Mouse (Mus musculus) neural tube, embryonic 12.5 days (tissue): ENCODE measurements at regions not wholly inside any gene's neighbourhood (a gene's known extent, or its start where the extent isn't known, plus 50 kb on each side); places are given as distances from the start of the nearest gene placed in this dataset.

Source experiments
- ATAC-seq: fragments of 200-750 bp; cut with Nextera tagmentation; 2 replicates; pipeline ENCODE4 v1.8.0; 2017; ENCODE audit warnings: low read depth, mild to moderate bottlenecking, moderate TSS enrichment, moderate library complexity; ENCODE audit not compliant: low FRiP score
- H3K27ac ChIP-seq: fragments of 300-500 bp; sonication (generic); 2 replicates; pipeline ENCODE4 v1.5.1; 2016
- H3K27me3 ChIP-seq: fragments of 300-500 bp; sonication (generic); replicated peaks from 2 replicates; pipeline ENCODE4 v1.6.1; 2016; ENCODE audit warnings: mild to moderate bottlenecking
- H3K36me3 ChIP-seq: fragments of 300-500 bp; sonication (generic); 2 replicates; pipeline ENCODE4 v1.6.1; 2016; ENCODE audit warnings: mild to moderate bottlenecking
- H3K4me1 ChIP-seq: fragments of 300-500 bp; sonication (generic); 2 replicates; pipeline ENCODE4 v1.6.1; 2016
- H3K4me2 ChIP-seq: fragments of 300-500 bp; sonication (generic); replicated peaks from 2 replicates; pipeline ENCODE4 v1.6.1; 2016; ENCODE audit warnings: mild to moderate bottlenecking
- H3K4me3 ChIP-seq: fragments of 300-500 bp; sonication (generic); 2 replicates; pipeline ENCODE4 v1.5.1; 2016
- H3K9ac ChIP-seq: fragments of 300-500 bp; sonication (generic); 2 replicates; pipeline ENCODE4 v1.6.1; 2016; ENCODE audit warnings: mild to moderate bottlenecking
- H3K9me3 ChIP-seq: fragments of 300-500 bp; sonication (generic); 2 replicates; pipeline ENCODE4 v1.6.1; 2016; ENCODE audit warnings: mild to moderate bottlenecking
- WGBS: fragments of 180-500 bp; shearing (Covaris S2); methylation state at CpG from one replicate; pipeline ENCODE4 v1.1.7; 2016; 5-methylcytosine and 5-hydroxymethylcytosine counted together

GRCm38 (mm10) chr5:112081006-112081405, 171.3 kb downstream of the Cryba4 start:
- WGBS: 78% methylated on average over 6 of the region's 6 CpGs
- 0 out of 2 replicates have a peak, but pooled peaks cover 4% of the 10 kb centered on the region for H3K9me3 ChIP-seq

GRCm38 (mm10) chr5:112091867-112092535, 160.3 kb downstream of the Cryba4 start:
- Histone ChIP-seq H3K27ac (no peak overlapping the region), H3K4me2 (no peak overlapping the region), H3K4me1 (no peaks in the 10 kb centered on the region), H3K9ac (no peak overlapping the region), H3K9me3 (no peaks in the 10 kb centered on the region), H3K27me3 (no peaks in the 10 kb centered on the region), H3K36me3 (no peaks in the 10 kb centered on the region), H3K4me3 (no peak overlapping the region)
- ATAC-seq: no peak
- 85% methylated on average over 7 of the region's 7 CpGs for WGBS

More at GRCm38 (mm10) chr5:112081006-112081405, 171.3 kb downstream of the Cryba4 start:
- Histone ChIP-seq H3K9ac (no peak overlapping the region), H3K4me1 (peaks cover 10% of the 10 kb centered on the region), H3K36me3 (no peaks in the 10 kb centered on the region), H3K4me2 (no peak overlapping the region), H3K27me3 (no peaks in the 10 kb centered on the region), H3K27ac (no peak overlapping the region), H3K4me3 (no peak overlapping the region)
- no peak for ATAC-seq

GRCm38 (mm10) chr5:112093905-112094571, 158.3 kb downstream of the Cryba4 start:
- 82% methylated on average over 17 of the region's 17 CpGs for WGBS
- Histone ChIP-seq H3K9ac (no peak overlapping the region), H3K4me3 (no peak overlapping the region), H3K4me1 (peaks cover 8% of the 10 kb centered on the region), H3K27me3 (no peaks in the 10 kb centered on the region), H3K36me3 (no peaks in the 10 kb centered on the region), H3K4me2 (no peak overlapping the region), H3K27ac (no peak overlapping the region), H3K9me3 (no peaks in the 10 kb centered on the region)
- no peak for ATAC-seq

- WGBS: 38% methylated on average over 22 of the region's 22 CpGs
- Histone ChIP-seq H3K4me2 (peak overlapping the region; percentile 42), H3K27ac (no peak overlapping the region), H3K4me1 (peaks cover 11% of the 10 kb centered on the region), H3K36me3 (no peaks in the 10 kb centered on the region), H3K27me3 (no peaks in the 10 kb centered on the region), H3K9me3 (no peaks in the 10 kb centered on the region), H3K9ac (0 out of 2 replicates have a peak overlapping the region, but pooled peaks have one; percentile 13), H3K4me3 (no peak overlapping the region)
- no peak; the same call in 1 of the 2 replicates for ATAC-seq
Measured at GRCm38 (mm10) chr5:112098469-112099085, 153.7 kb downstream of the Cryba4 start.

- ATAC-seq: no peak
- Histone ChIP-seq H3K27ac (no peak overlapping the region), H3K36me3 (no peaks in the 10 kb centered on the region), H3K4me3 (no peak overlapping the region), H3K4me2 (no peak overlapping the region), H3K9me3 (no peaks in the 10 kb centered on the region), H3K9ac (no peak overlapping the region), H3K4me1 (peaks cover 11% of the 10 kb centered on the region), H3K27me3 (no peaks in the 10 kb centered on the region)
- 79% methylated on average over 17 of the region's 17 CpGs for WGBS
Measured at GRCm38 (mm10) chr5:112101739-112102590, 150.4 kb downstream of the Cryba4 start.

GRCm38 (mm10) chr5:112110306-112110969, 141.9 kb downstream of the Cryba4 start:
- H3K27me3 ChIP-seq: no peaks in the 10 kb centered on the region
- no peak overlapping the region for H3K9ac ChIP-seq
- H3K27ac ChIP-seq: no peak overlapping the region
- no peaks in the 10 kb centered on the region for H3K36me3 ChIP-seq
- no peak for ATAC-seq
- WGBS: 53% methylated on average over 22 of the region's 22 CpGs
- no peak overlapping the region for H3K4me2 ChIP-seq
- H3K4me3 ChIP-seq: no peak overlapping the region
- H3K9me3 ChIP-seq: no peaks in the 10 kb centered on the region
- H3K4me1 ChIP-seq: 0 out of 2 replicates have a peak, but pooled peaks cover 7% of the 10 kb centered on the region

- Histone ChIP-seq H3K9ac (no peak overlapping the region), H3K4me1 (peaks cover 25% of the 10 kb centered on the region), H3K27ac (no peak overlapping the region), H3K4me3 (no peak overlapping the region), H3K9me3 (no peaks in the 10 kb centered on the region), H3K27me3 (peaks cover 6% of the 10 kb centered on the region; the same call in 1 of the 2 replicates), H3K36me3 (no peaks in the 10 kb centered on the region), H3K4me2 (no peak overlapping the region)
- 67% methylated on average over 6 of the region's 6 CpGs for WGBS
- no peak for ATAC-seq
Measured at GRCm38 (mm10) chr5:112120766-112121165, 131.6 kb downstream of the Cryba4 start.

GRCm38 (mm10) chr5:112121554-112121953, 130.8 kb downstream of the Cryba4 start:
- peak; percentile 57; the same call in 1 of the 2 replicates for ATAC-seq
- no peak overlapping the region for H3K4me2 ChIP-seq

GRCm38 (mm10) chr5:112122581-112122980, 129.7 kb downstream of the Cryba4 start:
- Histone ChIP-seq H3K4me1 (peaks cover 22% of the 10 kb centered on the region), H3K9me3 (no peaks in the 10 kb centered on the region), H3K9ac (no peak overlapping the region), H3K4me2 (no peak overlapping the region), H3K4me3 (no peak overlapping the region), H3K36me3 (no peaks in the 10 kb centered on the region), H3K27ac (no peak overlapping the region), H3K27me3 (peaks cover 6% of the 10 kb centered on the region; the same call in 1 of the 2 replicates)
- no peak for ATAC-seq
- WGBS: 13% methylated on average over 5 of the region's 5 CpGs

More at GRCm38 (mm10) chr5:112121554-112121953, 130.8 kb downstream of the Cryba4 start:
- no peaks in the 10 kb centered on the region for H3K36me3 ChIP-seq
- no peaks in the 10 kb centered on the region for H3K9me3 ChIP-seq
- H3K9ac ChIP-seq: no peak overlapping the region
- WGBS: 73% methylated on average over 9 of the region's 9 CpGs
- H3K4me1 ChIP-seq: peaks cover 25% of the 10 kb centered on the region
- H3K4me3 ChIP-seq: no peak overlapping the region
- H3K27ac ChIP-seq: no peak overlapping the region
- H3K27me3 ChIP-seq: peaks cover 6% of the 10 kb centered on the region; the same call in 1 of the 2 replicates

GRCm38 (mm10) chr5:112127171-112127570, 125.1 kb downstream of the Cryba4 start:
- H3K9me3 ChIP-seq: no peaks in the 10 kb centered on the region
- no peak overlapping the region for H3K27ac ChIP-seq
- peaks cover 6% of the 10 kb centered on the region; the same call in 1 of the 2 replicates for H3K27me3 ChIP-seq
- H3K4me3 ChIP-seq: no peak overlapping the region
- 87% methylated on average over 4 of the region's 4 CpGs for WGBS
- H3K9ac ChIP-seq: no peak overlapping the region
- no peaks in the 10 kb centered on the region for H3K36me3 ChIP-seq
- H3K4me1 ChIP-seq: peaks cover 5% of the 10 kb centered on the region; the same call in 1 of the 2 replicates
- ATAC-seq: no peak
- H3K4me2 ChIP-seq: no peak overlapping the region

- Histone ChIP-seq H3K27ac (no peak overlapping the region), H3K4me3 (no peak overlapping the region), H3K9me3 (no peaks in the 10 kb centered on the region), H3K36me3 (no peaks in the 10 kb centered on the region), H3K4me2 (no peak overlapping the region), H3K9ac (no peak overlapping the region), H3K4me1 (peaks cover 22% of the 10 kb centered on the region), H3K27me3 (0 out of 2 replicates have a peak, but pooled peaks cover 4% of the 10 kb centered on the region)
- WGBS: 88% methylated on average over 1 of the region's 1 CpGs
- ATAC-seq: no peak
Measured at GRCm38 (mm10) chr5:112132746-112133145, 119.6 kb downstream of the Cryba4 start.
